ENCODE assay signal across 8 mouse cellular contexts in genomic region chr11:48789973-48790823, GRCm38 (mm10). TPM values are rescaled to one million over a fixed set of nuclear protein-coding genes. Genes with fewer than 3 reads are reported as not detected.
DNase-seq lines count a peak whose midpoint lies in the region; ATAC-seq and TF ChIP-seq lines count a peak whose summit lies in the region.

No protein-coding gene starts in this region.

- DNase-seq in 416B (ENCODE audit: low read depth) (peak; percentile 87), liver (peak; percentile 86)
- peak; percentile 62 to 84 for DNase-seq in heart, adult 9 months (ENCODE audit: low spot score in 2 of 2)
- peak; percentile 81 to 93 for DNase-seq in spleen, postnatal 4 days (ENCODE audit: low spot score in 2 of 2)

- no peaks in the 10 kb centered on the region for H3K9me3 ChIP-seq in embryonic facial prominence, embryonic 15.5 days (replicated peaks)
- no peaks in the 10 kb centered on the region for H3K9me3 ChIP-seq in kidney, embryonic 15.5 days (replicated peaks)

- peak; percentile 92 for TF ChIP-seq CTCF in bone marrow, adult 2 months (IDR thresholded peaks at IDR 0.05; ENCODE audit: control insufficient read depth, insufficient read depth, low read length)

- no peaks in the 10 kb centered on the region for H3K36me3 ChIP-seq in embryonic facial prominence, embryonic 15.5 days
- H3K36me3 ChIP-seq in kidney, embryonic 15.5 days, result no peaks in the 10 kb centered on the region
- no peaks in the 10 kb centered on the region for H3K36me3 ChIP-seq in myocyte (ENCODE audit: control insufficient read depth, insufficient read depth)

- no peak overlapping the region for H3ac ChIP-seq in myocyte (ENCODE audit: control insufficient read depth, insufficient read length)

- H3K4me3 ChIP-seq in bone marrow, adult 2 months (replicated peaks; ENCODE audit: control insufficient read depth, low read depth, low read length), result no peak overlapping the region
- H3K4me3 ChIP-seq in embryonic facial prominence, embryonic 15.5 days (replicated peaks), result peak overlapping the region; percentile 27
- H3K4me3 ChIP-seq in kidney, embryonic 15.5 days (replicated peaks), result peak overlapping the region; percentile 33
- no peak overlapping the region for H3K4me3 ChIP-seq in myocyte

- peak overlapping the region; percentile 45 for H3K4me2 ChIP-seq in embryonic facial prominence, embryonic 15.5 days (replicated peaks)
- peak overlapping the region; percentile 58 for H3K4me2 ChIP-seq in kidney, embryonic 15.5 days
- H3K4me2 ChIP-seq in myocyte (ENCODE audit: low read depth), result peak overlapping the region; percentile 40

- H3K4me1 ChIP-seq in bone marrow, adult 2 months (ENCODE audit: control insufficient read depth, insufficient read depth, low read length), result no peaks in the 10 kb centered on the region
- 0 out of 2 replicates have a peak, but pooled peaks cover 7% of the 10 kb centered on the region for H3K4me1 ChIP-seq in embryonic facial prominence, embryonic 15.5 days
- H3K4me1 ChIP-seq in kidney, embryonic 15.5 days, result peaks cover 19% of the 10 kb centered on the region

- no peaks in the 10 kb centered on the region for H3K27me3 ChIP-seq in embryonic facial prominence, embryonic 15.5 days
- no peaks in the 10 kb centered on the region for H3K27me3 ChIP-seq in kidney, embryonic 15.5 days
- H3K27me3 ChIP-seq in myocyte (ENCODE audit: control insufficient read depth, insufficient read depth, insufficient read length), result no peaks in the 10 kb centered on the region

- H3K79me2 ChIP-seq in myocyte (ENCODE audit: control insufficient read depth, insufficient read depth), result no peaks in the 10 kb centered on the region

- peak; percentile 47; the same call in 1 of the 2 replicates for ATAC-seq in embryonic facial prominence, embryonic 15.5 days (ENCODE audit: insufficient number of reproducible peaks, low FRiP score, low TSS enrichment, low read depth)
- ATAC-seq in kidney, embryonic 15.5 days (replicated peaks; ENCODE audit: low FRiP score), result no peak; the same call in 1 of the 2 replicates

- 19% methylated on average over 20 of the region's 20 CpGs for WGBS in bone marrow, adult 2 months
- 16% methylated on average over 20 of the region's 20 CpGs for WGBS in embryonic facial prominence, embryonic 15.5 days
- 13% methylated on average over 20 of the region's 20 CpGs for WGBS in kidney, embryonic 15.5 days

- H3K9ac ChIP-seq in embryonic facial prominence, embryonic 15.5 days, result no peak overlapping the region
- H3K9ac ChIP-seq in kidney, embryonic 15.5 days, result no peak overlapping the region

- no peak for TF ChIP-seq POLR2A in bone marrow, adult 2 months (IDR thresholded peaks at IDR 0.05; ENCODE audit: borderline replicate concordance, control insufficient read depth, low read depth, low read length)
- no peak for TF ChIP-seq POLR2A in myocyte (IDR thresholded peaks at IDR 0.05; ENCODE audit: insufficient read length, low read depth)

- no peak overlapping the region for H3K27ac ChIP-seq in bone marrow, adult 2 months (ENCODE audit: control insufficient read depth, insufficient read depth, low read depth, low read length, poor library complexity)
- no peak overlapping the region for H3K27ac ChIP-seq in embryonic facial prominence, embryonic 15.5 days (replicated peaks)
- H3K27ac ChIP-seq in kidney, embryonic 15.5 days, result peak overlapping the region; percentile 57; the same call in 1 of the 2 replicates

TF ChIP-seq in myocyte, 11 proteins besides CTCF, POLR2A, EP300 and RAD21:
- TF ChIP-seq MYOD1 (IDR thresholded peaks at IDR 0.05; ENCODE audit: control insufficient read depth in 1 of 3, insufficient read length in 2 of 3, low read depth in 2 of 3) (no peak), USF1 (IDR thresholded peaks at IDR 0.05; ENCODE audit: low read depth) (no peak), POLR2AphosphoS2 (IDR thresholded peaks at IDR 0.05; ENCODE audit: insufficient read length, low read depth) (no peak), REST (IDR thresholded peaks at IDR 0.05; ENCODE audit: insufficient read depth, insufficient read length) (no peak), MYOG (IDR thresholded peaks at IDR 0.05; ENCODE audit: control insufficient read depth in 1 of 3, insufficient read depth in 1 of 3, insufficient read length in 2 of 3, low read depth in 2 of 3) (no peak), E2F4 (IDR thresholded peaks at IDR 0.05; ENCODE audit: insufficient read depth) (no peak), MAX (IDR thresholded peaks at IDR 0.05; ENCODE audit: low read depth) (no peak), SRF (IDR thresholded peaks at IDR 0.05; ENCODE audit: control insufficient read depth, insufficient read length, low read depth) (no peak), CEBPB (IDR thresholded peaks at IDR 0.05; ENCODE audit: insufficient read depth, poor library complexity, severe bottlenecking) (no peak), TCF12 (IDR thresholded peaks at IDR 0.05; ENCODE audit: insufficient read depth, poor library complexity, severe bottlenecking) (no peak)

RNA-seq across cellular contexts. Expression of gene Rack1, which starts 9.9 kb away (rescaled TPM):
- 1,856 and 2,313 TPM in 2 replicates for polyA plus RNA-seq in bone marrow, adult 2 months (2011; ENCODE audit: insufficient read depth, insufficient read length, low replicate concordance, missing spikeins)
- polyA plus RNA-seq in embryonic facial prominence, embryonic 15.5 days (2015; fragmentation: Nextera tagmentation; extraction: Ambion mirVana), result 718 and 762 TPM in 2 replicates
- polyA plus RNA-seq in kidney, embryonic 15.5 days (2015; fragmentation: Nextera tagmentation; extraction: Ambion mirVana), result 775 and 792 TPM in 2 replicates
- 2,993 TPM for polyA plus RNA-seq in myocyte (2012; fragmentation: generic; extraction: Trizol)

RNA-seq across cellular contexts. Expression of gene Trim41, which starts 27.0 kb away (rescaled TPM):
- polyA plus RNA-seq in bone marrow, adult 2 months (2011; ENCODE audit: insufficient read depth, insufficient read length, low replicate concordance, missing spikeins), result 39.7 and 51.0 TPM in 2 replicates
- 7.5 and 8.1 TPM in 2 replicates for polyA plus RNA-seq in embryonic facial prominence, embryonic 15.5 days (2015; fragmentation: Nextera tagmentation; extraction: Ambion mirVana)
- polyA plus RNA-seq in kidney, embryonic 15.5 days (2015; fragmentation: Nextera tagmentation; extraction: Ambion mirVana), result 6.6 and 7.0 TPM in 2 replicates
- polyA plus RNA-seq in myocyte (2012; fragmentation: generic; extraction: Trizol), result 31.3 TPM

RNA-seq across cellular contexts. Expression of gene Trim7, which starts 35.7 kb away (rescaled TPM):
- 8.4 and 14.4 TPM in 2 replicates for polyA plus RNA-seq in bone marrow, adult 2 months (2011; ENCODE audit: insufficient read depth, insufficient read length, low replicate concordance, missing spikeins)
- polyA plus RNA-seq in embryonic facial prominence, embryonic 15.5 days (2015; fragmentation: Nextera tagmentation; extraction: Ambion mirVana), result 5.4 and 5.8 TPM in 2 replicates
- polyA plus RNA-seq in kidney, embryonic 15.5 days (2015; fragmentation: Nextera tagmentation; extraction: Ambion mirVana), result 3.7 and 4.0 TPM in 2 replicates
- polyA plus RNA-seq in myocyte (2012; fragmentation: generic; extraction: Trizol), result 5.4 TPM

RNA-seq across cellular contexts. Expression of gene Gm12184, which starts 36.3 kb away (rescaled TPM):
- polyA plus RNA-seq in bone marrow, adult 2 months (2011; ENCODE audit: insufficient read depth, insufficient read length, low replicate concordance, missing spikeins), result 43.1 and 76.8 TPM in 2 replicates
- 2.3 and 4.9 TPM in 2 replicates for polyA plus RNA-seq in embryonic facial prominence, embryonic 15.5 days (2015; fragmentation: Nextera tagmentation; extraction: Ambion mirVana)
- 1.6 and 2.9 TPM in 2 replicates for polyA plus RNA-seq in kidney, embryonic 15.5 days (2015; fragmentation: Nextera tagmentation; extraction: Ambion mirVana)
- 13.2 TPM for polyA plus RNA-seq in myocyte (2012; fragmentation: generic; extraction: Trizol)

Comparison
In these comparisons a context has a peak if more than half of its experiments do, and no peak if none do; other contexts are left out.
1. H3K4me3 ChIP-seq: peak in embryonic facial prominence, embryonic 15.5 days (single experiment) and kidney, embryonic 15.5 days (single experiment); none in bone marrow, adult 2 months (single experiment) and myocyte (single experiment).
2. Peak in every context shown above with its lines, with median percentiles within 50 percentile points of each other: DNase-seq and H3K4me2 ChIP-seq.